Mouse (Mus musculus) cerebellum, adult 2 months (tissue): Measurements from ENCODE around the gene Desi1.

Experiments used
- CTCF ChIP-seq: fragments of 200-500 bp; IDR thresholded peaks from 2 replicates; pipeline ENCODE4 v1.5.1; 2011; ENCODE audit warnings: low read depth, mild to moderate bottlenecking, control low read depth, low read length, moderate library complexity, borderline replicate concordance; ENCODE audit not compliant: insufficient read depth
- POLR2A ChIP-seq: fragments of 200-500 bp; IDR thresholded peaks from 2 replicates; pipeline ENCODE4 v1.6.1; 2011; ENCODE audit warnings: low read length, control low read depth, borderline replicate concordance; ENCODE audit not compliant: insufficient read depth

DNA sequence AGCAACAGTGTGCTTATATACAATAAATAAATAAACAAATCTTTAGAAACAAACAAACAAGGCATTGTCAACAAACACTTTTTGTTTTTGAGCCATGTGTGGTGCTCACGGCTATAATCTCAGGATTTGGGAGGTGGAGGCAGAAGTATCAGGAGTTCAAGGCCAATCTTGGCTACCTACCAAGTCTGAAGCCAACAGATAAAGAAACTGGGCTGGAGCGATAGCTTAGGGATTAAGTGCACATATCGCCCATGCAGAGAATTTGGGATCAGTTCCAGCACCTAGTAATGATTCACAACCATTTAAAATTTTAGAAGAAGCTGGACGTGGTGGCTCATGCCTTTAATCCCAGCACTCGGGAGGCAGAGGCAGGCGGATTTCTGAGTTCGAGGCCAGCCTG, 39.8 kb upstream of the Desi1 start:
- TF ChIP-seq CTCF: no peak
- TF ChIP-seq POLR2A: no peak
